Mouse (Mus musculus): ENCODE data around the gene Cdc123. TPM values are rescaled to one million over a fixed set of nuclear protein-coding genes. Genes with fewer than 3 reads are reported as not detected.
"Not testable (repeated sequence)": the region's sequence is repeated elsewhere in the genome, so short reads cannot be mapped to it uniquely, and the experiment has no call there.

The Cdc123 gene
- polyA plus RNA-seq, 2 experiments = 182 to 296 TPM

DNA sequence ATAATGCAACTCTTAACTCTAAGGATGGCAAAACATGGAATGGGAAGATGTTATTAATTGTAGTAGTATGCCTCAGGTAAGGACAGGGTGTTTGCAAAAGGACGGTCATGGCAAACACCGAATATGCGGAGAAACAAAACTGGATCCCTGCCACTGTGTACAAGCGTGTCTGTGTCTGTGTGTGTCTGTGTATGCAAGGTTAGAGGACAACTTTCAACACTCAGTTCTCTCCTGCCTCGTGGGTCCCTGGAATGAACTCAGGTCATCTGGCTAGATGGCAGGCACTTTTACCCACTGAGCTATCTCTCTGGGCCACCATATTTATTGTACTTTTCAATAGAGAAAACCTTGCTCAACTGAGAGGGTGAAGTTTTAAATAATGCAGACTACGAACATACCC lies 22.5 kb downstream of the Cdc123 start:
- WGBS = 97% methylated on average over 6 of the region's 6 CpGs
- Histone ChIP-seq H3K4me1 (ENCODE audit: control insufficient read depth, insufficient read depth, low read length) (no peaks in the 10 kb centered on the region), H3K9ac (ENCODE audit: low read depth, low read length, severe bottlenecking) (no peak overlapping the region), H3K27ac (replicated peaks; ENCODE audit: low read depth, low read length) (no peak overlapping the region), H3K36me3 (ENCODE audit: control insufficient read depth, insufficient read depth, low read length) (peaks cover 68% of the 10 kb centered on the region), H3K9me3 (ENCODE audit: control insufficient read depth, low read length) (no peaks in the 10 kb centered on the region), H3K4me3 (replicated peaks; ENCODE audit: low read length) (no peak overlapping the region), H3K4me2 (replicated peaks; ENCODE audit: low read depth, low read length, severe bottlenecking) (no peak overlapping the region), H3K27me3 (ENCODE audit: control insufficient read depth, insufficient read depth, low read length) (no peaks in the 10 kb centered on the region)
- no peak for TF ChIP-seq POLR2A (IDR thresholded peaks at IDR 0.05; ENCODE audit: borderline replicate concordance, extremely low read depth, insufficient read depth, insufficient read length)
- ATAC-seq (ENCODE audit: low FRiP score, low read depth) (no peak), DNase-seq (ENCODE audit: low spot score) (no peak)

DNA sequence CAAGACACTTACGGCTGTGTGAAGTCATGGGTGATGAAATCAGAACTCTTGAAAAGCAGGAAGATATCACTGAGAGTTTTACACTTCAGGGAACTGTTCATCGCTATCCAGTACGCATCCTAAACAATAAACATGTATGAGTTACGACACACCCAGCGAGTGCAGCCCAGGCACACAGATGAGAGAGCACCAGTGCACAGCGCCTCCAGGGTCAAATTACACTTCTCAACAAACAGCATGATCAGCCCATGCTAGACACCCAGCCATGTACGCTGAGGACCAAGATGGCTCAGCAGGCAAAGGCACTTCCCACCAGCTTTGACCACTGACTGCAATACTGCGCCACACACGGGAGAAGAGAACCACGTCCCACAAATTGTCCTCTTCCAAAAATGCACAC lies 23.7 kb downstream of the Cdc123 start:
- DNase-seq (ENCODE audit: low spot score) = no peak
- Histone ChIP-seq H3K4me2 (replicated peaks; ENCODE audit: low read depth, low read length, severe bottlenecking) (no peak overlapping the region), H3K9ac (ENCODE audit: low read depth, low read length, severe bottlenecking) (no peak overlapping the region), H3K27me3 (ENCODE audit: control insufficient read depth, insufficient read depth, low read length) (no peaks in the 10 kb centered on the region), H3K9me3 (ENCODE audit: control insufficient read depth, low read length) (no peaks in the 10 kb centered on the region), H3K27ac (replicated peaks; ENCODE audit: low read depth, low read length) (no peak overlapping the region), H3K36me3 (ENCODE audit: control insufficient read depth, insufficient read depth, low read length) (peaks cover 69% of the 10 kb centered on the region), H3K4me1 (ENCODE audit: control insufficient read depth, insufficient read depth, low read length) (no peaks in the 10 kb centered on the region), H3K4me3 (replicated peaks; ENCODE audit: low read length) (no peak overlapping the region)
- ATAC-seq (ENCODE audit: low FRiP score, low read depth) = no peak
- 81% methylated on average over 10 of the region's 10 CpGs for WGBS
- TF ChIP-seq POLR2A (IDR thresholded peaks at IDR 0.05; ENCODE audit: borderline replicate concordance, extremely low read depth, insufficient read depth, insufficient read length) = no peak

- no peaks in the 10 kb centered on the region for H3K27me3 ChIP-seq (ENCODE audit: control insufficient read depth, insufficient read depth, low read length)
- TF ChIP-seq POLR2A (IDR thresholded peaks at IDR 0.05; ENCODE audit: borderline replicate concordance, extremely low read depth, insufficient read depth, insufficient read length) = no peak
- no peak overlapping the region for H3K27ac ChIP-seq (replicated peaks; ENCODE audit: low read depth, low read length)
- DNase-seq (ENCODE audit: low spot score) (no peak), ATAC-seq (ENCODE audit: low FRiP score, low read depth) (no peak)
- peaks cover 38% of the 10 kb centered on the region for H3K36me3 ChIP-seq (ENCODE audit: control insufficient read depth, insufficient read depth, low read length)
- no peak overlapping the region for H3K4me2 ChIP-seq (replicated peaks; ENCODE audit: low read depth, low read length, severe bottlenecking)
- no peak overlapping the region for H3K9ac ChIP-seq (ENCODE audit: low read depth, low read length, severe bottlenecking)
- H3K4me3 ChIP-seq (replicated peaks; ENCODE audit: low read length) = no peak overlapping the region
- WGBS = 96% methylated on average over 5 of the region's 5 CpGs
- no peaks in the 10 kb centered on the region for H3K9me3 ChIP-seq (ENCODE audit: control insufficient read depth, low read length)
- H3K4me1 ChIP-seq (ENCODE audit: control insufficient read depth, insufficient read depth, low read length) = no peaks in the 10 kb centered on the region
These were observed 33.7 kb downstream of the Cdc123 start for GRCm38 (mm10) chr2:5811235-5811782.

DNA sequence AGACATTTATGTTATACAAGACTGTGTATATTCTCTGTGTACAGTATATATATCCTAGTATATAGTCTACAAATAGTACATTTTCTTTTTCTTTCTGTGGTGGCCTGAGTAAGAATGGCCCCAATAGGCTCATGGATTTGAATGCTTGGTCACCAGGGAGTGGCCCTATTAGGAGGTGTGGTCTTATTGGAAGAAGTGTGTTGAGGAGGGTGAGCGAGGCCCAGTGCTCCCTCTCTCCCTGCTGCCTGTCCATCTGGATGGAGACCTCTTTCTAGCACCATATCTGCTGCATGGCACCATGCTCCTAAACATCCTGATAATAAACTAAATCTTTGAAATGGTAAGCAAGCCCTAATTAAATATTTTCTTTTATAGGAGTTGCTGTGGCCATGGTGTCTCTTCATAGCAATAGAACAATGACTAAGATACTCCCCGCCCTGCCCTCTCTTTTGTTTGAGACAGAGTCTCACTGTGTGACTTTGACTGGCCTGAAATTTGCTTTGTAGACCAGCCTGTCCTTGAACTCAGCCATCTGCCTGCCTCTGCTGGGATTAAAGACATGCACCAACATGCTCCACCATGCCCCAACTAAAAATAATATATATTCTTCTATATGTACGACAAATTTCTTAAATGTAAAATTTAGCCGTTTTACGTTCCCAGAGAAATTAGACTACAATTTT lies 34.8 kb downstream of the Cdc123 start:
- H3K4me3 ChIP-seq (replicated peaks; ENCODE audit: low read length) = no peak overlapping the region
- 96% methylated on average over 5 of the region's 5 CpGs for WGBS
- no peak overlapping the region for H3K4me2 ChIP-seq (replicated peaks; ENCODE audit: low read depth, low read length, severe bottlenecking)
- no peak for DNase-seq (ENCODE audit: low spot score)
- no peaks in the 10 kb centered on the region for H3K9me3 ChIP-seq (ENCODE audit: control insufficient read depth, low read length)
- no peak overlapping the region for H3K9ac ChIP-seq (ENCODE audit: low read depth, low read length, severe bottlenecking)
- H3K27me3 ChIP-seq (ENCODE audit: control insufficient read depth, insufficient read depth, low read length) = no peaks in the 10 kb centered on the region
- ATAC-seq (ENCODE audit: low FRiP score, low read depth) = no peak
- no peak overlapping the region for H3K27ac ChIP-seq (replicated peaks; ENCODE audit: low read depth, low read length)
- TF ChIP-seq POLR2A (IDR thresholded peaks at IDR 0.05; ENCODE audit: borderline replicate concordance, extremely low read depth, insufficient read depth, insufficient read length) = no peak
- peaks cover 39% of the 10 kb centered on the region for H3K36me3 ChIP-seq (ENCODE audit: control insufficient read depth, insufficient read depth, low read length)
- H3K4me1 ChIP-seq (ENCODE audit: control insufficient read depth, insufficient read depth, low read length) = no peaks in the 10 kb centered on the region

DNA sequence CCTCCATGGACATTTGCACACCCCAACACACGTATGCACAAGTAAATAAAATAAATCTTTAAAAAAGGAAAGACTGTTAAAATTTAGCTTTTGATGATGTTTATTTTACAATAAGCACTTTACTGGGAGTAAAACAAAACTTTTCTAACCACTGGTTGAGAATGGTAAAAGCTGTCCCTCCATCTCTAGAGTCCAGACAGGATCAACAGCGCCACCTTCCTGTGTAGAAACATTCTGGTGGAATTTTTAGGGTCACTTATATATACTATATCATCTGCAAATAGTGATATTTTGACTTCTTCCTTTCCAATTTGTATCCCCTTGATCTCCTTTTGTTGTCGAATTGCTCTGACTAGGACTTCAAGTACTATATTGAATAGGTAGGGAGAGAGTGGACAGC lies 38.8 kb downstream of the Cdc123 start:
- not testable (repeated sequence) for H3K4me2 ChIP-seq (replicated peaks; ENCODE audit: low read depth, low read length, severe bottlenecking); H3K27me3 ChIP-seq (ENCODE audit: control insufficient read depth, insufficient read depth, low read length); H3K4me3 ChIP-seq (replicated peaks; ENCODE audit: low read length); ATAC-seq (ENCODE audit: low FRiP score, low read depth); H3K9ac ChIP-seq (ENCODE audit: low read depth, low read length, severe bottlenecking); H3K9me3 ChIP-seq (ENCODE audit: control insufficient read depth, low read length); H3K27ac ChIP-seq (replicated peaks; ENCODE audit: low read depth, low read length); H3K4me1 ChIP-seq (ENCODE audit: control insufficient read depth, insufficient read depth, low read length)
- DNase-seq (ENCODE audit: low spot score) = peak; percentile 58
- peaks cover 60% of the 10 kb centered on the region for H3K36me3 ChIP-seq (ENCODE audit: control insufficient read depth, insufficient read depth, low read length)
- 83% methylated on average over 3 of the region's 3 CpGs for WGBS

Measured in limb, embryonic 14.5 days (tissue).